Mouse (Mus musculus) Patski (cell line): ENCODE results near the gene H2-M10.1. TPM values are rescaled to one million over a fixed set of nuclear protein-coding genes. Genes with fewer than 3 reads are reported as not detected.
"Not testable (repeated sequence)": the region's sequence is repeated elsewhere in the genome, so short reads cannot be mapped to it uniquely, and the experiment has no call there.

ENCODE experiments used
- ATAC-seq: fragments of 100-300 bp; one replicate; pipeline ENCODE4 v1.8.0; 2021
- CTCF ChIA-PET: fragments of 350-600 bp; sonication (Branson Sonifier 250); formaldehyde crosslinking; loops from one replicate; lab custom pipeline; 2022; ENCODE audit warnings: inconsistent platforms; lab: Charles Lee
- POLR2A ChIA-PET: fragments of 350-600 bp; sonication (Branson Sonifier 250); formaldehyde crosslinking; loops from one replicate; lab custom pipeline; 2022; ENCODE audit warnings: antibody characterized with exemption, inconsistent platforms; lab: Charles Lee
- DNase-seq: peaks from one replicate; pipeline ENCODE4 v3.0.0-alpha.2; 2011; ENCODE audit warnings: low read depth, low spot score
- H3K27me3 ChIP-seq: fragments of 371-371 bp; one replicate; pipeline ENCODE4 v1.5.1; 2021
- CTCF ChIP-seq: fragments of 100-300 bp; IDR thresholded peaks from one replicate; pipeline ENCODE4 v1.5.1; 2021
- in situ Hi-C: fragments of 300-500 bp; cut with MboI; formaldehyde crosslinking; loops from 3 replicates; pipeline ENCODE4 v1.11.1; 2018; ENCODE audit warnings: low pct_unique_long_range_greater_than_20kb, mixed read lengths
- polyA plus RNA-seq: library from polyadenylated mRNA; unstranded; gene quantifications from one replicate; pipeline ENCODE4 v1.2.3, GENCODE M21; 2021

Gene H2-M10.1
- polyA plus RNA-seq = not detected

- ChIA-PET CTCF (no interaction called here), POLR2A (no interaction called here)
- no peak for ATAC-seq
- in situ Hi-C loops = no loop called here
- no peak for DNase-seq
- no peak for TF ChIP-seq CTCF
- H3K27me3 ChIP-seq = no peaks in the 10 kb centered on the region
These were observed at the start of gene H2-M10.1 for GRCm38 (mm10) chr17:36326055-36326454. Gene H2-M10.1 (minus strand): TSS chr17:36326155.

DNA sequence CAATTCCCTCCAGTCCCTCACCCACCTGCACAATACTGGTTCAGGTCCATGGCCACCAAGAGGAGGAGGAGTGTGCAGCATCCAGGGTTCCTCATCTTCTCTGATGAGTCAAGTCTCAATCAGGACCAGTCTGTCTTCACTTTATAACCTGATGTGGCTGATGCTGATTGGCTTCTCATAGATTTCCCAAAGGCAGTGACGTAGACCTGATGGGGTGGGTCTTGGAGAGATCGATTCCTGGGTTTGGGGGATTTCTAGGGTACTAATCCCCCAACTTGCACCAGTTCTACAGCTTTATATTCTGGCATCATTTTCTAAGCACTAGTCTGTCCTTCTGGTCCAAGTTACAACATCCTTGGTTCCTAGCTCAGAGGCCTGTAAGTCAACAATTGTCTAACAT is 42.4 kb upstream of the H2-M10.1 start, which contains the start of gene H2-M10.3:
H2-M10.3 (minus strand) TSS at position 101 of the 400 bp plus-strand sequence.
- DNase-seq, H3K27me3 ChIP-seq, POLR2A ChIA-PET, CTCF ChIA-PET, ATAC-seq: not testable (repeated sequence)
- in situ Hi-C loops = loop anchor here (5.0 kb wide), 1 partner anchor 81 kb away; the partner anchor contains the start of gene H2-M10.2

- ATAC-seq, POLR2A ChIA-PET, H3K27me3 ChIP-seq, CTCF ChIA-PET, DNase-seq: not testable (repeated sequence)
- in situ Hi-C loops = loop anchor here (5.0 kb wide), 1 partner anchor 415 kb away; no protein-coding TSS in a partner anchor
These were observed 36.4 kb upstream of the H2-M10.1 start for GRCm38 (mm10) chr17:36362404-36362803.

DNA sequence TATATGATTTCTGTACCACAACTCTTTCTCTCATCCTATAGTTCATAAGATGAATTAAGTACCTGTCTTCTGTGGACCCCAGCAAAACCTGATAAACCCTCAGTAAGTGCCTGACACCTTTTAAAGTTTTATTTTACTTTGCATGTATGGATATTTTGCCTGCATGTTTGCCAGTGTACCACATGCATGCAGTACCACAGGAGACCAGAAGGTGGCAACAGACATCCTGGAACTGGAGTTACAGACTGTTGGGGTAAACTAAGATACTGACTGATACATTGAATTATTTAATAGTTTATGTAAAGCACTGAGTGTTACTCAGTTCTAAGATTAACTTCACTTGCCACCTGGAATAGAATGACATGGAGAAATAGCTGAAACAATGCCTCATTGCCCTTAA is 31.6 kb upstream of the H2-M10.1 start:
- peak; percentile 13 for TF ChIP-seq CTCF
- H3K27me3 ChIP-seq, DNase-seq, ATAC-seq, in situ Hi-C loops, POLR2A ChIA-PET: not testable (repeated sequence)
- CTCF ChIA-PET = interaction anchor here (1.1 to 3.3 kb wide), 3 partner anchors 55 to 431 kb away, joined by 3 to 10 read pairs (median 8); no protein-coding TSS in a partner anchor

GRCm38 (mm10) chr17:36355763-36356162 is 29.8 kb upstream of the H2-M10.1 start:
- POLR2A ChIA-PET = no interaction called here
- in situ Hi-C loops = no loop called here
- no peak for DNase-seq

DNA sequence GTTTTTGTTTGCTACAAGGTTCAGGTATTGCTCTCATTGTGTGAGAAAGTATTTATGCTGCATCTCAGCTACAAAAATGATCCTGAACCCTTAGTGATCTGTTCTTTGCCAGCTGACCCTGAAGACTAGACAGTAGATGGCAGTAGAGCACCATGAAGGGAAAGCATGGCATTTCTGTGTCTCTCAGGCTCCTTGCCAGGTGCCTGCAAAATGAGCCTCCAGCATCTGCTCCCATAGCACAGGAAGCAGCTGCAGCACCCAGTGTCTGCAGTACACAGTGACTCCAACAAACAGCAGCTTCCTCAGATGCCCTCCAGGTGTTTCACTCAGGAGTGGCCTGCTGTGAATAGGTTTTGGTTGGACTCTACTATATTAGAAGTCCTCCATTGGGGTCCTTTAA is 29.4 kb upstream of the H2-M10.1 start:
- TF ChIP-seq CTCF = peak; percentile 7

More at GRCm38 (mm10) chr17:36355763-36356162, 29.8 kb upstream of the H2-M10.1 start:
- CTCF ChIA-PET = interaction anchor here (0.9 to 3.3 kb wide), 3 partner anchors 63 to 432 kb away, joined by 3 to 10 read pairs (median 8); no protein-coding TSS in a partner anchor
- ATAC-seq = no peak
- TF ChIP-seq CTCF = no peak
- H3K27me3 ChIP-seq = no peaks in the 10 kb centered on the region

GRCm38 (mm10) chr17:36315689-36316253 is 10.2 kb downstream of the H2-M10.1 start:
- ChIA-PET CTCF (no interaction called here), POLR2A (no interaction called here)
- no peak for ATAC-seq
- no peak for DNase-seq
- no peak for TF ChIP-seq CTCF
- in situ Hi-C loops = no loop called here
- no peaks in the 10 kb centered on the region for H3K27me3 ChIP-seq

More for the DNA sequence above, 29.4 kb upstream of the H2-M10.1 start:
- DNase-seq, POLR2A ChIA-PET, H3K27me3 ChIP-seq, in situ Hi-C loops: not testable (repeated sequence)
- ATAC-seq = peak; percentile 57
- CTCF ChIA-PET = interaction anchor here (1.3 kb wide), 1 partner anchor 432 kb away, joined by 3 read pairs; no protein-coding TSS in a partner anchor

DNA sequence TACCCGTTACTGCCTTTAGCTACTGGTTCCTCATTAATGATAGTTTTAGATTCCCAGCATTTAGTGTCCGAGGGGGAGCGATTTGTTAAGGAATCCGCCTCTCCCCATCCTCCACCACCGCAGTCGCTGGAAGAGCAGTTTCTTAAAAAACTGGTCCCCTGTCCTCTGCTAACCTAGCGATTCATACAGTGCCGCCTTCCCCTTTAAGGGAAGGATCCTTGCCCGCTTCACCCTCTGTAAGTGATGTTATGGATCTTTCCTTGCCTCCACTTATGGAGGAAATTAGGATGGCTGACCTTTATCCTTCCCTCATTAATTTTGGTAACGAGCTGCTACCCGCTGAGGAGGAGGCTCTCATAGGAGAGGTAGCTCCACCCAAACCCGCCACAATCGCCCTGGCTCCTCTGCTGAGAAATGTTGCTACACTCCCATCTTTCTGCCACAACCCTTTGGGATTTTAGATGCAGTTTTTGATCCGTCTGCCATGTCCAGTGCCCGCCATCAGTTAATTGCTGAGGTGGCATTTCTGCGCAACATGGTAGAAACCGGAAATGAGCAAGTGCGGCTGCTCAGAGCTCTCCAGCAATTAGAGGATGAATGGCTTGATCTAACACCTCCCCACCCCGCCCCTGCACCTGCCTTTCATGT is 10.8 kb downstream of the H2-M10.1 start:
- H3K27me3 ChIP-seq = no peaks in the 10 kb centered on the region
- ChIA-PET POLR2A (no interaction called here), CTCF (no interaction called here)
- in situ Hi-C loops = no loop called here
- TF ChIP-seq CTCF = no peak
- ATAC-seq (no peak), DNase-seq (no peak)

DNA sequence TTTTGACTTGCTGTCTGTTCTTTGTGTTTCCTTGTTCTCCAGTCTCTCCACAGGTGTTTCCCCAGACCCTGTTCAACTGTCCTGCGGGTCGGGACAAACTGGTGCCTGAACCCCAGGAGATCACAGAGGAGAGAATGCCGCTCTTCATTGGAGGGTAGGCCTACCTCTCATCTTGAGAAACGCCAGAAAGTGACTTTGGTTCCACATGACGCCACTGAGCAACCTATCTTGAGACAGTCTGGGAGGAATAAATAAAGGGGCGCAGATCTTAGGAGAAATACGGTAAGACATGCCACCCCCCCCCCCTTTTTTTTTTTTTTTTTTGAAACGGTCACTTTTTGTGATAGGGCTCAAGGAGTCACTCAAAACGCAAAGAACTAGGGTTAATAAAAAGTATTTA is 11.4 kb downstream of the H2-M10.1 start:
- ChIA-PET POLR2A (no interaction called here), CTCF (no interaction called here)
- no peak for TF ChIP-seq CTCF
- H3K27me3 ChIP-seq = no peaks in the 10 kb centered on the region
- ATAC-seq = no peak
- in situ Hi-C loops = no loop called here
- no peak for DNase-seq

DNA sequence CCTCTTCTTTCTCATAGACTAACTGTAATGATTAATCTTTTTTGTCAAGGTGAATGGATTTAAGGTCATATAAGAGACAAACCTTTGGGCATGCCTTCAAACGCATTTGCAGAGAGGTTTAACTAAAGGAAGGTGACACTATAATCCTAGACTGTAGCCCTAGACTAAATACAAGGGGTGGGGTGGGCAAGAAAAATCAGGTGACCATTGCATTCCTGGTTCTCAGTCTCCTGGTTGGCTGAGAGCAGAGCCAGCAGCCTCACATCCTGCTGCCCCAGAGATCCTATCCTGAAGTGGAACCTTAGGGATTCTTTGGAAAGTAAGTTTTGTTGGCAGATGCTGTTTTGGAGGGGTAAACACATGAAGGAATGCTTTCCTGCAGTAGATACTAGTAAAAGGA is 16.7 kb downstream of the H2-M10.1 start:
- DNase-seq = no peak
- POLR2A ChIA-PET = no interaction called here
- in situ Hi-C loops = loop anchor here (5.0 kb wide), 2 partner anchors 453 to 483 kb away; no protein-coding TSS in a partner anchor
- no peaks in the 10 kb centered on the region for H3K27me3 ChIP-seq
- no peak for ATAC-seq
- no peak for TF ChIP-seq CTCF
- CTCF ChIA-PET = interaction anchor here (1.2 kb wide), 1 partner anchor 478 kb away, joined by 3 read pairs; no protein-coding TSS in a partner anchor

DNA sequence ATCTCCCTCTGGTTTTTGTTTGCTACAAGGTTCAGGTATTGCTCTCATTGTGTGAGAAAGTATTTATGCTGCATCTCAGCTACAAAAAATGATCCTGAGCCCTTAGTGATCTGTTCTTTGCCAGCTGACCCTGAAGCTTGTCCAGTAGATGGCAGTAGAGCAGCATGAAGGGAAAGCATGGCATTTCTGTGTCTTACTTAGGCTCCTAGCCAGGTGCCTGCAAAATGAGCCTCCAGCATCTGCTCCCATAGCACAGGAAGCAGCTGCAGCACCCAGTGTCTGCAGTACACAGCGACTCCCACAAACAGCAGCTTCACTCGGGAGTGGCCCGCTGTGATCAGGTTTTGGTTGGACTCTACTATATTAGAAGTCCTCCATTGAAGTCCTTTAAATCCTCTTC is 17.1 kb downstream of the H2-M10.1 start:
- in situ Hi-C loops = loop anchor here (5.0 kb wide), 2 partner anchors 453 to 483 kb away; no protein-coding TSS in a partner anchor
- CTCF ChIA-PET = interaction anchor here (1.2 kb wide), 1 partner anchor 478 kb away, joined by 3 read pairs; no protein-coding TSS in a partner anchor
- POLR2A ChIA-PET, H3K27me3 ChIP-seq, ATAC-seq: not testable (repeated sequence)
- peak; percentile 20 for DNase-seq
